Mouse (Mus musculus): ENCODE data around the gene Rmnd5b. TPM values are rescaled to one million over a fixed set of nuclear protein-coding genes. Genes with fewer than 3 reads are reported as not detected.
A peak's percentile ranks its signal among the peaks of the same experiment; 100 is the strongest.

Gene Rmnd5b
- polyA plus RNA-seq, 1 experiment from 2014 or later: 49.9 TPM

- Histone ChIP-seq H3K4me1 (peaks cover 23% of the 10 kb centered on the region), H3K9ac (no peak overlapping the region), H3K4me3 (no peak overlapping the region), H3K9me3 (no peaks in the 10 kb centered on the region), H3K27me3 (no peaks in the 10 kb centered on the region), H3K27ac (no peak overlapping the region), H3K36me3 (no peaks in the 10 kb centered on the region), H3K4me2 (no peak overlapping the region)
- 80% methylated on average over 16 of the region's 16 CpGs for WGBS
- ATAC-seq (ENCODE audit: insufficient number of reproducible peaks, insufficient read depth, low FRiP score, low TSS enrichment, low read depth): no peak
Measured at GRCm38 (mm10) chr11:51661867-51662365, 26.2 kb upstream of the Rmnd5b start.

GRCm38 (mm10) chr11:51658705-51659104, 23.0 kb upstream of the Rmnd5b start:
- H3K27me3 ChIP-seq: no peaks in the 10 kb centered on the region
- 0 out of 2 replicates have a peak, but pooled peaks have one; percentile 73 for ATAC-seq (ENCODE audit: insufficient number of reproducible peaks, insufficient read depth, low FRiP score, low TSS enrichment, low read depth)
- no peaks in the 10 kb centered on the region for H3K36me3 ChIP-seq
- peaks cover 38% of the 10 kb centered on the region for H3K4me1 ChIP-seq
- WGBS: 23% methylated on average over 6 of the region's 6 CpGs
- H3K4me2 ChIP-seq: peak overlapping the region; percentile 40
- no peaks in the 10 kb centered on the region for H3K9me3 ChIP-seq
- peak overlapping the region; percentile 36 for H3K9ac ChIP-seq
- no peak overlapping the region for H3K4me3 ChIP-seq
- peak overlapping the region; percentile 56 for H3K27ac ChIP-seq

- peak overlapping the region; percentile 40 for H3K4me2 ChIP-seq
- ATAC-seq (ENCODE audit: insufficient number of reproducible peaks, insufficient read depth, low FRiP score, low TSS enrichment, low read depth): no peak
Measured at GRCm38 (mm10) chr11:51658291-51658690, 22.6 kb upstream of the Rmnd5b start.

GRCm38 (mm10) chr11:51656798-51657521, 21.3 kb upstream of the Rmnd5b start:
- ATAC-seq (ENCODE audit: insufficient number of reproducible peaks, insufficient read depth, low FRiP score, low TSS enrichment, low read depth): no peak
- 65% methylated on average over 10 of the region's 10 CpGs for WGBS
- no peak overlapping the region for H3K9ac ChIP-seq
- no peak overlapping the region for H3K27ac ChIP-seq
- peaks cover 38% of the 10 kb centered on the region for H3K4me1 ChIP-seq
- no peak overlapping the region for H3K4me3 ChIP-seq
- no peaks in the 10 kb centered on the region for H3K9me3 ChIP-seq
- no peaks in the 10 kb centered on the region for H3K36me3 ChIP-seq
- no peaks in the 10 kb centered on the region for H3K27me3 ChIP-seq
- H3K4me2 ChIP-seq: no peak overlapping the region

More at GRCm38 (mm10) chr11:51658291-51658690, 22.6 kb upstream of the Rmnd5b start:
- Histone ChIP-seq H3K4me1 (peaks cover 38% of the 10 kb centered on the region), H3K27me3 (no peaks in the 10 kb centered on the region), H3K36me3 (no peaks in the 10 kb centered on the region), H3K4me3 (no peak overlapping the region), H3K9ac (peak overlapping the region; percentile 36; the same call in 1 of the 2 replicates), H3K27ac (peak overlapping the region; percentile 56), H3K9me3 (no peaks in the 10 kb centered on the region)
- 33% methylated on average over 7 of the region's 7 CpGs for WGBS

- H3K9ac ChIP-seq: no peak overlapping the region
- ATAC-seq (ENCODE audit: insufficient number of reproducible peaks, insufficient read depth, low FRiP score, low TSS enrichment, low read depth): no peak
- H3K4me2 ChIP-seq: no peak overlapping the region
- 87% methylated on average over 3 of the region's 3 CpGs for WGBS
- peaks cover 5% of the 10 kb centered on the region for H3K27me3 ChIP-seq
- H3K36me3 ChIP-seq: no peaks in the 10 kb centered on the region
- H3K9me3 ChIP-seq: no peaks in the 10 kb centered on the region
- H3K4me3 ChIP-seq: no peak overlapping the region
- peaks cover 44% of the 10 kb centered on the region for H3K4me1 ChIP-seq
- H3K27ac ChIP-seq: no peak overlapping the region
Measured at GRCm38 (mm10) chr11:51654891-51655290, 19.2 kb upstream of the Rmnd5b start.

- no peak overlapping the region for H3K4me2 ChIP-seq
- H3K27ac ChIP-seq: no peak overlapping the region
- 0 out of 2 replicates have a peak overlapping the region, but pooled peaks have one; percentile 21 for H3K9ac ChIP-seq
- H3K9me3 ChIP-seq: no peaks in the 10 kb centered on the region
- no peak for ATAC-seq (ENCODE audit: insufficient number of reproducible peaks, insufficient read depth, low FRiP score, low TSS enrichment, low read depth)
- H3K4me3 ChIP-seq: no peak overlapping the region
- H3K4me1 ChIP-seq: peaks cover 48% of the 10 kb centered on the region
- H3K27me3 ChIP-seq: peaks cover 15% of the 10 kb centered on the region
- no peaks in the 10 kb centered on the region for H3K36me3 ChIP-seq
- 86% methylated on average over 6 of the region's 6 CpGs for WGBS
Measured at GRCm38 (mm10) chr11:51653736-51654135, 18.0 kb upstream of the Rmnd5b start.

GRCm38 (mm10) chr11:51652889-51653418, 17.3 kb upstream of the Rmnd5b start:
- Histone ChIP-seq H3K27me3 (peaks cover 15% of the 10 kb centered on the region), H3K4me1 (peaks cover 45% of the 10 kb centered on the region), H3K9me3 (no peaks in the 10 kb centered on the region), H3K27ac (no peak overlapping the region), H3K4me3 (no peak overlapping the region), H3K36me3 (no peaks in the 10 kb centered on the region), H3K4me2 (no peak overlapping the region), H3K9ac (no peak overlapping the region)
- no peak for ATAC-seq (ENCODE audit: insufficient number of reproducible peaks, insufficient read depth, low FRiP score, low TSS enrichment, low read depth)
- WGBS: 85% methylated on average over 4 of the region's 4 CpGs

- H3K36me3 ChIP-seq: 0 out of 2 replicates have a peak, but pooled peaks cover under 1% of the 10 kb centered on the region
- H3K27ac ChIP-seq: peak within 1 kb of the TSS; percentile 66
- H3K9me3 ChIP-seq: no peaks in the 10 kb centered on the region
- peak; percentile 40 for ATAC-seq (ENCODE audit: insufficient number of reproducible peaks, insufficient read depth, low FRiP score, low TSS enrichment, low read depth)
- WGBS: 2% methylated on average over 65 of the region's 70 CpGs
- H3K9ac ChIP-seq: peak within 1 kb of the TSS; percentile 81
- peak within 1 kb of the TSS; percentile 67 for H3K4me3 ChIP-seq
- peak within 1 kb of the TSS; percentile 97 for H3K4me2 ChIP-seq
- H3K27me3 ChIP-seq: peaks cover 15% of the 10 kb centered on the region
- peaks cover 42% of the 10 kb centered on the region for H3K4me1 ChIP-seq
Measured at GRCm38 (mm10) chr11:51650691-51651515, 15.2 kb upstream of the Rmnd5b start, which contains the start of the genes N4bp3 and D930048N14Rik. TSS of gene N4bp3 (minus strand) at chr11:51650842. TSS of gene D930048N14Rik (plus strand) at chr11:51650954.

GRCm38 (mm10) chr11:51650261-51650660, 14.6 kb upstream of the Rmnd5b start:
- H3K4me3 ChIP-seq: peak overlapping the region; percentile 67
- H3K9ac ChIP-seq: peak overlapping the region; percentile 81
- peaks cover 15% of the 10 kb centered on the region for H3K27me3 ChIP-seq
- ATAC-seq (ENCODE audit: insufficient number of reproducible peaks, insufficient read depth, low FRiP score, low TSS enrichment, low read depth): no peak
- H3K4me2 ChIP-seq: peak overlapping the region; percentile 97
- H3K4me1 ChIP-seq: peaks cover 40% of the 10 kb centered on the region
- H3K27ac ChIP-seq: peak overlapping the region; percentile 66
- no peaks in the 10 kb centered on the region for H3K9me3 ChIP-seq
- peaks cover 7% of the 10 kb centered on the region for H3K36me3 ChIP-seq
- WGBS: under 1% methylated on average over 30 of the region's 30 CpGs

GRCm38 (mm10) chr11:51649889-51650199, 14.1 kb upstream of the Rmnd5b start:
- no peak for ATAC-seq (ENCODE audit: insufficient number of reproducible peaks, insufficient read depth, low FRiP score, low TSS enrichment, low read depth)
- peak overlapping the region; percentile 67 for H3K4me3 ChIP-seq
- peaks cover 36% of the 10 kb centered on the region for H3K4me1 ChIP-seq
- H3K9me3 ChIP-seq: no peaks in the 10 kb centered on the region
- WGBS: 5% methylated on average over 7 of the region's 7 CpGs
- H3K4me2 ChIP-seq: peak overlapping the region; percentile 97
- H3K27ac ChIP-seq: peak overlapping the region; percentile 28; the same call in 1 of the 2 replicates
- H3K9ac ChIP-seq: peak overlapping the region; percentile 81
- peaks cover 15% of the 10 kb centered on the region for H3K27me3 ChIP-seq
- H3K36me3 ChIP-seq: peaks cover 11% of the 10 kb centered on the region

Measured in embryonic facial prominence, embryonic 13.5 days (tissue).